28 mouse cellular contexts compared by ENCODE assay signal in the genomic region with DNA sequence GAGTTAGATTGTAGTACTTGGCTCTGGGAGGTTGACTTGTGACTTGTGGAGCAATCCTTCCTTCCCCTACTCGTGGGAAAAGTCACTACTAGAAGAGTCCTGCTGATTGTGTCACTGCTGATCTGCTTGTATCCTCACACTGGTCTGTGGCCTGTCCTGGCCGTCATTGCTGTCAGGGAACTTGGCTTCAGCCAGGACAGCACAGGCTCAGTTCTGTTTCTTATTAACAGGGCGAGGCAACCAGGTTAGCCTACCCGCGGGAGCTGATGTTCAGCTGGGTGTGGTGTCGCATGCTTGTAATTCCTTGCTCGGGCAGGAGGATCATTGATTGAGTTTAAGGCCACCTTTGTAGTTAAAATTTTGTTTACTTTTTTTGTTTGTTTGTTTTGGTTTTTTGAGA. TPM values are rescaled to one million over a fixed set of nuclear protein-coding genes. Genes with fewer than 3 reads are reported as not detected.
DNase-seq lines count a peak whose midpoint lies in the region; ATAC-seq and TF ChIP-seq lines count a peak whose summit lies in the region.
"Had no signal": no experiment of that assay in that cellular context is flagged by ENCODE, and none has a peak within 500 bp of the region (broad histone marks: within the 10 kb centered on the region; RNA-seq: fewer than 3 reads in every experiment).

No protein-coding gene starts in this region.

- no peak overlapping the region for H3K27ac ChIP-seq in kidney, embryonic 15.5 days
- peak overlapping the region; percentile 26; the same call in 1 of the 2 replicates for H3K27ac ChIP-seq in ES-E14 (ENCODE audit: insufficient read depth, low read depth, low read length, poor library complexity, severe bottlenecking)
- peak overlapping the region; percentile 46 for H3K27ac ChIP-seq in intestine, postnatal 0 days (ENCODE audit: low read depth, low read length)
- H3K27ac ChIP-seq: forebrain, embryonic 15.5 days; hindbrain, embryonic 14.5 days; liver, embryonic 12.5 days; lung, embryonic 15.5 days; macrophage; midbrain, embryonic 10.5 days had no signal

- H3K4me3 ChIP-seq in kidney, embryonic 15.5 days (replicated peaks) = no peak overlapping the region
- H3K4me3 ChIP-seq in ES-E14 (ENCODE audit: insufficient read depth in 1 of 2, low read depth in 1 of 2, low read length in 2 of 2, poor library complexity in 1 of 2, severe bottlenecking in 1 of 2) = no peak overlapping the region
- no peak overlapping the region for H3K4me3 ChIP-seq in intestine, postnatal 0 days (ENCODE audit: low read depth, low read length)
- H3K4me3 ChIP-seq: forebrain, embryonic 15.5 days; liver, embryonic 12.5 days; lung, embryonic 15.5 days; midbrain, embryonic 10.5 days had no signal

- H3K9ac ChIP-seq in kidney, embryonic 15.5 days = no peak overlapping the region
- no peak overlapping the region for H3K9ac ChIP-seq in ES-E14 (ENCODE audit: insufficient read depth, low read depth, low read length, poor library complexity, severe bottlenecking)
- H3K9ac ChIP-seq in intestine, postnatal 0 days (ENCODE audit: low read depth, low read length) = no peak overlapping the region
- H3K9ac ChIP-seq: forebrain, embryonic 15.5 days; hindbrain, embryonic 14.5 days; liver, embryonic 12.5 days; lung, embryonic 15.5 days had no signal

- H3K27me3 ChIP-seq in kidney, embryonic 15.5 days = no peaks in the 10 kb centered on the region
- no peaks in the 10 kb centered on the region for H3K27me3 ChIP-seq in intestine, postnatal 0 days (replicated peaks; ENCODE audit: control insufficient read depth, insufficient read depth, low read length)
- H3K27me3 ChIP-seq: forebrain, embryonic 15.5 days; liver, embryonic 12.5 days; lung, embryonic 15.5 days had no signal

- intact Hi-C loops in left cerebral cortex, postnatal 14 days (cut with DNase I) = no loop called here

- H3K4me1 ChIP-seq in kidney, embryonic 15.5 days = no peaks in the 10 kb centered on the region
- peaks cover 0 to 10% of the 10 kb centered on the region in 2 experiments; a peak in 2 of 4 replicates for H3K4me1 ChIP-seq in ES-E14 (ENCODE audit: control insufficient read depth in 2 of 2, insufficient read depth in 2 of 2, low read length in 2 of 2, poor library complexity in 1 of 2)
- no peaks in the 10 kb centered on the region for H3K4me1 ChIP-seq in intestine, postnatal 0 days (replicated peaks; ENCODE audit: control insufficient read depth, insufficient read depth, low read length)
- H3K4me1 ChIP-seq: forebrain, embryonic 15.5 days; liver, embryonic 12.5 days; lung, embryonic 15.5 days; midbrain, embryonic 10.5 days had no signal

- no peak overlapping the region for H3K4me2 ChIP-seq in kidney, embryonic 15.5 days
- H3K4me2 ChIP-seq in intestine, postnatal 0 days (replicated peaks; ENCODE audit: low read depth) = no peak overlapping the region
- H3K4me2 ChIP-seq: forebrain, embryonic 15.5 days; hindbrain, embryonic 14.5 days; liver, embryonic 12.5 days; lung, embryonic 15.5 days had no signal

- TF ChIP-seq CTCF in intestine, postnatal 0 days (IDR thresholded peaks at IDR 0.05; ENCODE audit: low read depth) = no peak

- in situ Hi-C loops in ES-E14 (cut with MboI; ENCODE audit: low sequenced_read_pairs in 2 of 2, unreplicated experiment in 2 of 2) = no loop called here

- no peaks in the 10 kb centered on the region for H3K9me3 ChIP-seq in kidney, embryonic 15.5 days (replicated peaks)
- no peaks in the 10 kb centered on the region for H3K9me3 ChIP-seq in ES-E14 (ENCODE audit: control insufficient read depth, insufficient read depth, low read depth, low read length)
- no peaks in the 10 kb centered on the region for H3K9me3 ChIP-seq in intestine, postnatal 0 days (ENCODE audit: control insufficient read depth)
- H3K9me3 ChIP-seq: forebrain, embryonic 15.5 days; liver, embryonic 12.5 days; lung, embryonic 15.5 days; midbrain, embryonic 10.5 days had no signal

- peaks cover 96% of the 10 kb centered on the region for H3K36me3 ChIP-seq in kidney, embryonic 15.5 days
- peaks cover 29% of the 10 kb centered on the region for H3K36me3 ChIP-seq in ES-E14 (ENCODE audit: control insufficient read depth, insufficient read depth, low read length, poor library complexity, severe bottlenecking)
- peaks cover 83% of the 10 kb centered on the region for H3K36me3 ChIP-seq in intestine, postnatal 0 days (ENCODE audit: control insufficient read depth, insufficient read depth)

- peak; percentile 51 for DNase-seq in kidney, adult 18-20 months
- DNase-seq in ES-E14 (ENCODE audit: low read depth, low spot score) = peak; percentile 21
- DNase-seq in kidney, postnatal 4 days = peak; percentile 16 to 39
- no peak for DNase-seq in left cerebral cortex, postnatal 14 days (ENCODE audit: low spot score in 2 of 2)
- no peak for DNase-seq in embryo, embryonic 11 days
- DNase-seq: adrenal gland, adult 2 months; cerebellum, adult 11 months; cerebellum, postnatal 10 days; right cerebral cortex, postnatal 25 days; thymus, postnatal 4 days had no signal

- no peak for ATAC-seq in kidney, embryonic 15.5 days (replicated peaks; ENCODE audit: low FRiP score)
- ATAC-seq in intestine, postnatal 0 days = peak; percentile 7; the same call in 1 of the 2 replicates
- ATAC-seq: forebrain, embryonic 15.5 days; liver, embryonic 12.5 days had no signal

- WGBS in kidney, embryonic 15.5 days = 85% methylated on average over 7 of the region's 7 CpGs
- WGBS in intestine, postnatal 0 days = 45% methylated on average over 7 of the region's 7 CpGs

TF ChIP-seq in ES-E14, 5 proteins besides CTCF, POLR2A, EP300 and RAD21:
- TF ChIP-seq MAFK (IDR thresholded peaks at IDR 0.05; ENCODE audit: insufficient read depth, low read depth, low read length) (no peak), HCFC1 (IDR thresholded peaks at IDR 0.05; ENCODE audit: borderline replicate concordance, insufficient read depth, low read length) (no peak), ZC3H11A (IDR thresholded peaks at IDR 0.05; ENCODE audit: borderline replicate concordance, low read depth, low read length) (no peak), CHD2 (IDR thresholded peaks at IDR 0.05; ENCODE audit: low read depth, low read length) (no peak), ZNF384 (IDR thresholded peaks at IDR 0.05; ENCODE audit: low read depth, low read length) (no peak)

RNA-seq across cellular contexts. Expression of gene 1700102P08Rik, which starts 7.6 kb away (rescaled TPM):
- polyA plus RNA-seq in kidney, embryonic 15.5 days (2015; fragmentation: Nextera tagmentation; extraction: Ambion mirVana) = 0.54 and 0.61 TPM in 2 replicates
- total RNA-seq in ES-E14 (2012; rRNA removed) = 1.3 and 1.5 TPM in 2 replicates
- polyA plus RNA-seq in intestine, postnatal 0 days (2015; fragmentation: Nextera tagmentation; extraction: Ambion mirVana) = 0.14 TPM in 1 of 2 replicates, not detected in the other
- total RNA-seq in left cerebral cortex, postnatal 14 days (2021) = 1 to 10 TPM; 1.4 to 2.7 TPM
- polyA plus RNA-seq: heart, postnatal 0 days; macrophage had no signal

RNA-seq across cellular contexts. Expression of gene Usp4, which starts 37.4 kb away (rescaled TPM):
- polyA plus RNA-seq in kidney, embryonic 15.5 days (2015; fragmentation: Nextera tagmentation; extraction: Ambion mirVana) = 95.2 and 105 TPM in 2 replicates
- total RNA-seq in ES-E14 (2012; rRNA removed) = 64.2 and 69.1 TPM in 2 replicates
- 44.9 and 45.2 TPM in 2 replicates for polyA plus RNA-seq in intestine, postnatal 0 days (2015; fragmentation: Nextera tagmentation; extraction: Ambion mirVana)
- 100 to 1,000 TPM; 115 to 122 TPM for total RNA-seq in left cerebral cortex, postnatal 14 days (2021)

RNA-seq across cellular contexts. Expression of gene Ccdc36, which starts 43.3 kb away (rescaled TPM):
- 1.6 TPM in 2 replicates for polyA plus RNA-seq in kidney, embryonic 15.5 days (2015; fragmentation: Nextera tagmentation; extraction: Ambion mirVana)
- total RNA-seq in ES-E14 (2012; rRNA removed) = 1.4 and 1.7 TPM in 2 replicates
- 0.29 TPM in 2 replicates for polyA plus RNA-seq in intestine, postnatal 0 days (2015; fragmentation: Nextera tagmentation; extraction: Ambion mirVana)
- total RNA-seq in left cerebral cortex, postnatal 14 days (2021) = under 1 TPM; 0.11 to 0.21 TPM
- total RNA-seq: adrenal gland, adult 2 months had no signal
- polyA plus RNA-seq: adrenal gland, adult 2 months; C2C12; macrophage; spleen, adult 2 months had no signal

RNA-seq across cellular contexts. Expression of gene Gpx1, which starts 46.3 kb away (rescaled TPM):
- polyA plus RNA-seq in kidney, embryonic 15.5 days (2015; fragmentation: Nextera tagmentation; extraction: Ambion mirVana) = 695 and 743 TPM in 2 replicates
- 797 and 939 TPM in 2 replicates for total RNA-seq in ES-E14 (2012; rRNA removed)
- 997 and 1,037 TPM in 2 replicates for polyA plus RNA-seq in intestine, postnatal 0 days (2015; fragmentation: Nextera tagmentation; extraction: Ambion mirVana)
- 100 to 1,000 TPM in 1 of 2 experiments, 10 to 100 TPM in 1; 86.5 to 108 TPM for total RNA-seq in left cerebral cortex, postnatal 14 days (2021)

RNA-seq across cellular contexts. Expression of gene BC048562, which starts 51.3 kb away (rescaled TPM):
- not detected in 2 replicates for polyA plus RNA-seq in kidney, embryonic 15.5 days (2015; fragmentation: Nextera tagmentation; extraction: Ambion mirVana)
- total RNA-seq in ES-E14 (2012; rRNA removed) = not detected in 2 replicates
- not detected in 2 replicates for polyA plus RNA-seq in intestine, postnatal 0 days (2015; fragmentation: Nextera tagmentation; extraction: Ambion mirVana)
- not detected for total RNA-seq in left cerebral cortex, postnatal 14 days (2021)
- total RNA-seq: adrenal gland, adult 2 months; gastrocnemius, postnatal 4 days; left cerebral cortex, adult 8-10 months had no signal
- polyA plus RNA-seq: adrenal gland, adult 2 months; brain, embryonic 14.5 days; C2C12; embryonic facial prominence, embryonic 14.5 days; forebrain, embryonic 15.5 days; heart, postnatal 0 days; hindbrain, embryonic 14.5 days; intestine, embryonic 14.5 days; limb, embryonic 11.5 days; liver, embryonic 12.5 days; lung, embryonic 15.5 days; macrophage; midbrain, embryonic 10.5 days; spleen, adult 2 months; stomach, embryonic 14.5 days had no signal

Comparison
In these comparisons a context has a peak if more than half of its experiments do, and no peak if none do; other contexts are left out.
1. DNase-seq: peak in kidney, adult 18-20 months (single experiment), ES-E14 (single experiment) and kidney, postnatal 4 days (2 of 2); none in left cerebral cortex, postnatal 14 days (0 of 2) and embryo, embryonic 11 days (single experiment).